In genomic region chr9:121690200-121690651, GRCm38 (mm10) we compare ENCODE assay signal across 12 mouse cellular contexts. TPM values are rescaled to one million over a fixed set of nuclear protein-coding genes. Genes with fewer than 3 reads are reported as not detected.
DNase-seq lines count a peak whose midpoint lies in the region; ATAC-seq lines count a peak whose summit lies in the region.
"Had no signal": no experiment of that assay in that cellular context is flagged by ENCODE, and none has a peak within 500 bp of the region (broad histone marks: within the 10 kb centered on the region; RNA-seq: fewer than 3 reads in every experiment).

No protein-coding gene starts in this region.

- no peak overlapping the region for H3K4me3 ChIP-seq in embryonic facial prominence, embryonic 11.5 days (ENCODE audit: low read depth, low read length)
- H3K4me3 ChIP-seq in embryonic facial prominence, embryonic 10.5 days, result no peak overlapping the region
- no peak overlapping the region for H3K4me3 ChIP-seq in hindbrain, embryonic 14.5 days (replicated peaks; ENCODE audit: low read length)
- H3K4me3 ChIP-seq in midbrain, embryonic 11.5 days (ENCODE audit: low read depth, low read length), result no peak overlapping the region
- H3K4me3 ChIP-seq: erythroblast, embryonic 14.5 days; limb, embryonic 12.5 days had no signal

- no peaks in the 10 kb centered on the region for H3K36me3 ChIP-seq in embryonic facial prominence, embryonic 11.5 days (replicated peaks; ENCODE audit: control insufficient read depth, insufficient read depth, low read depth, low read length)
- H3K36me3 ChIP-seq in embryonic facial prominence, embryonic 10.5 days (replicated peaks), result peaks cover 86% of the 10 kb centered on the region
- H3K36me3 ChIP-seq in hindbrain, embryonic 14.5 days (replicated peaks; ENCODE audit: control insufficient read depth, insufficient read depth), result peaks cover 67% of the 10 kb centered on the region
- H3K36me3 ChIP-seq in midbrain, embryonic 11.5 days (ENCODE audit: control insufficient read depth, insufficient read depth, low read length), result peaks cover 6% of the 10 kb centered on the region; the same call in 1 of the 2 replicates

- 59% methylated on average over 15 of the region's 15 CpGs for WGBS in embryonic facial prominence, embryonic 11.5 days
- 75% methylated on average over 15 of the region's 15 CpGs for WGBS in embryonic facial prominence, embryonic 10.5 days
- 16% methylated on average over 15 of the region's 15 CpGs for WGBS in hindbrain, embryonic 14.5 days
- 53% methylated on average over 15 of the region's 15 CpGs for WGBS in midbrain, embryonic 11.5 days

- no peak overlapping the region for H3K9ac ChIP-seq in embryonic facial prominence, embryonic 11.5 days (replicated peaks; ENCODE audit: low read length)
- peak overlapping the region; percentile 9; the same call in 1 of the 2 replicates for H3K9ac ChIP-seq in hindbrain, embryonic 14.5 days
- no peak overlapping the region for H3K9ac ChIP-seq in midbrain, embryonic 11.5 days (ENCODE audit: low read length)
- H3K9ac ChIP-seq: limb, embryonic 12.5 days had no signal

- H3K27me3 ChIP-seq in embryonic facial prominence, embryonic 11.5 days (ENCODE audit: control insufficient read depth, insufficient read depth, low read length), result no peaks in the 10 kb centered on the region
- H3K27me3 ChIP-seq in embryonic facial prominence, embryonic 10.5 days (replicated peaks; ENCODE audit: low read depth, poor library complexity, severe bottlenecking), result no peaks in the 10 kb centered on the region
- H3K27me3 ChIP-seq in hindbrain, embryonic 14.5 days (ENCODE audit: control insufficient read depth, insufficient read depth, low read length), result no peaks in the 10 kb centered on the region
- H3K27me3 ChIP-seq in midbrain, embryonic 11.5 days (ENCODE audit: control insufficient read depth, insufficient read depth, low read length), result no peaks in the 10 kb centered on the region
- H3K27me3 ChIP-seq: limb, embryonic 12.5 days had no signal

- no peak overlapping the region for H3K4me2 ChIP-seq in embryonic facial prominence, embryonic 11.5 days (ENCODE audit: low read depth, low read length)
- peak overlapping the region; percentile 45 for H3K4me2 ChIP-seq in hindbrain, embryonic 14.5 days (replicated peaks)
- H3K4me2 ChIP-seq in midbrain, embryonic 11.5 days, result peak overlapping the region; percentile 19; the same call in 1 of the 2 replicates
- H3K4me2 ChIP-seq: limb, embryonic 12.5 days had no signal

- H3K9me3 ChIP-seq in embryonic facial prominence, embryonic 11.5 days (replicated peaks; ENCODE audit: control insufficient read depth, low read length), result no peaks in the 10 kb centered on the region
- H3K9me3 ChIP-seq in embryonic facial prominence, embryonic 10.5 days, result no peaks in the 10 kb centered on the region
- H3K9me3 ChIP-seq in hindbrain, embryonic 14.5 days (ENCODE audit: control insufficient read depth, low read length), result no peaks in the 10 kb centered on the region
- H3K9me3 ChIP-seq in midbrain, embryonic 11.5 days (ENCODE audit: control insufficient read depth, low read length), result no peaks in the 10 kb centered on the region
- H3K9me3 ChIP-seq: limb, embryonic 12.5 days had no signal

- DNase-seq in embryonic facial prominence, embryonic 11.5 days (ENCODE audit: low spot score), result no peak
- DNase-seq in embryonic facial prominence, embryonic 10.5 days (ENCODE audit: low spot score), result no peak
- peak; percentile 81 for DNase-seq in hindbrain, embryonic 14.5 days (ENCODE audit: low spot score)
- no peak for DNase-seq in midbrain, embryonic 11.5 days (ENCODE audit: low spot score, missing footprints)
- peak; percentile 43 for DNase-seq in right cerebral cortex, postnatal 14 days
- no peak for DNase-seq in urinary bladder, postnatal 25 days (ENCODE audit: low spot score)
- no peak for DNase-seq in heart, adult 11 months
- DNase-seq in adrenal gland, postnatal 10 days, result no peak
- DNase-seq: lung, postnatal 36 days had no signal

- H3K4me1 ChIP-seq in embryonic facial prominence, embryonic 11.5 days (ENCODE audit: control insufficient read depth, insufficient read depth, low read length), result no peaks in the 10 kb centered on the region
- H3K4me1 ChIP-seq in embryonic facial prominence, embryonic 10.5 days, result 0 out of 2 replicates have a peak, but pooled peaks cover 5% of the 10 kb centered on the region
- peaks cover 25% of the 10 kb centered on the region for H3K4me1 ChIP-seq in hindbrain, embryonic 14.5 days (replicated peaks; ENCODE audit: control insufficient read depth, insufficient read depth, low read length)
- H3K4me1 ChIP-seq in midbrain, embryonic 11.5 days (ENCODE audit: control insufficient read depth, insufficient read depth, low read length), result peaks cover 18% of the 10 kb centered on the region
- H3K4me1 ChIP-seq: limb, embryonic 12.5 days had no signal

- peak; percentile 54; the same call in 1 of the 2 replicates for ATAC-seq in embryonic facial prominence, embryonic 11.5 days (replicated peaks; ENCODE audit: insufficient number of reproducible peaks, low FRiP score, low TSS enrichment, low read depth)
- peak; percentile 90 for ATAC-seq in hindbrain, embryonic 14.5 days (ENCODE audit: low FRiP score)
- peak; percentile 87 for ATAC-seq in midbrain, embryonic 11.5 days (ENCODE audit: low FRiP score)

- H3K27ac ChIP-seq in embryonic facial prominence, embryonic 11.5 days (replicated peaks; ENCODE audit: low read depth, low read length), result no peak overlapping the region
- no peak overlapping the region for H3K27ac ChIP-seq in embryonic facial prominence, embryonic 10.5 days (replicated peaks)
- H3K27ac ChIP-seq in hindbrain, embryonic 14.5 days, result peak overlapping the region; percentile 84
- peak overlapping the region; percentile 58 for H3K27ac ChIP-seq in midbrain, embryonic 11.5 days (ENCODE audit: low read depth, low read length)
- H3K27ac ChIP-seq: limb, embryonic 12.5 days had no signal

RNA-seq across cellular contexts. Expression of gene Sec22c, which starts 15.1 kb away (rescaled TPM):
- 11.6 and 12.3 TPM in 2 replicates for polyA plus RNA-seq in embryonic facial prominence, embryonic 11.5 days (2014; fragmentation: Nextera tagmentation; extraction: Ambion mirVana)
- 14.9 and 17.8 TPM in 2 replicates for polyA plus RNA-seq in embryonic facial prominence, embryonic 10.5 days (2016; fragmentation: Nextera tagmentation; extraction: Ambion mirVana)
- polyA plus RNA-seq in hindbrain, embryonic 14.5 days (2014; fragmentation: Nextera tagmentation; extraction: Ambion mirVana), result 21.6 and 26.5 TPM in 2 replicates
- 16.9 and 18.2 TPM in 2 replicates for polyA plus RNA-seq in midbrain, embryonic 11.5 days (2014; fragmentation: Nextera tagmentation; extraction: Ambion mirVana)
- 1 to 10 TPM; 5.4 to 5.8 TPM for total RNA-seq in adrenal gland, postnatal 10 days (2021)

RNA-seq across cellular contexts. Expression of gene Ss18l2, which starts 19.9 kb away (rescaled TPM):
- polyA plus RNA-seq in embryonic facial prominence, embryonic 11.5 days (2014; fragmentation: Nextera tagmentation; extraction: Ambion mirVana), result 96.0 and 109 TPM in 2 replicates
- 91.0 and 92.4 TPM in 2 replicates for polyA plus RNA-seq in embryonic facial prominence, embryonic 10.5 days (2016; fragmentation: Nextera tagmentation; extraction: Ambion mirVana)
- polyA plus RNA-seq in hindbrain, embryonic 14.5 days (2014; fragmentation: Nextera tagmentation; extraction: Ambion mirVana), result 171 and 213 TPM in 2 replicates
- polyA plus RNA-seq in midbrain, embryonic 11.5 days (2014; fragmentation: Nextera tagmentation; extraction: Ambion mirVana), result 100 and 106 TPM in 2 replicates
- total RNA-seq in adrenal gland, postnatal 10 days (2021), result 10 to 100 TPM; 51.5 to 60.9 TPM

RNA-seq across cellular contexts. Expression of gene Nktr, which starts 28.7 kb away (rescaled TPM):
- 59.7 and 61.2 TPM in 2 replicates for polyA plus RNA-seq in embryonic facial prominence, embryonic 11.5 days (2014; fragmentation: Nextera tagmentation; extraction: Ambion mirVana)
- 61.2 and 62.9 TPM in 2 replicates for polyA plus RNA-seq in embryonic facial prominence, embryonic 10.5 days (2016; fragmentation: Nextera tagmentation; extraction: Ambion mirVana)
- polyA plus RNA-seq in hindbrain, embryonic 14.5 days (2014; fragmentation: Nextera tagmentation; extraction: Ambion mirVana), result 56.2 and 64.1 TPM in 2 replicates
- 61.6 and 70.4 TPM in 2 replicates for polyA plus RNA-seq in midbrain, embryonic 11.5 days (2014; fragmentation: Nextera tagmentation; extraction: Ambion mirVana)
- 10 to 100 TPM; 55.1 to 98.4 TPM for total RNA-seq in adrenal gland, postnatal 10 days (2021)

RNA-seq across cellular contexts. Expression of gene Vipr1, which starts 47.7 kb away (rescaled TPM):
- polyA plus RNA-seq in embryonic facial prominence, embryonic 11.5 days (2014; fragmentation: Nextera tagmentation; extraction: Ambion mirVana), result 0.08 and 0.57 TPM in 2 replicates
- 0.16 and 0.33 TPM in 2 replicates for polyA plus RNA-seq in embryonic facial prominence, embryonic 10.5 days (2016; fragmentation: Nextera tagmentation; extraction: Ambion mirVana)
- polyA plus RNA-seq in hindbrain, embryonic 14.5 days (2014; fragmentation: Nextera tagmentation; extraction: Ambion mirVana), result 0.40 and 0.59 TPM in 2 replicates
- 0.41 and 0.44 TPM in 2 replicates for polyA plus RNA-seq in midbrain, embryonic 11.5 days (2014; fragmentation: Nextera tagmentation; extraction: Ambion mirVana)
- total RNA-seq in adrenal gland, postnatal 10 days (2021), result 1 to 10 TPM; 2.8 to 5.2 TPM
- polyA plus RNA-seq: erythroblast, embryonic 14.5 days had no signal

RNA-seq across cellular contexts. Expression of gene Lyzl4, which starts 48.3 kb away (rescaled TPM):
- polyA plus RNA-seq in embryonic facial prominence, embryonic 11.5 days (2014; fragmentation: Nextera tagmentation; extraction: Ambion mirVana), result not detected in 2 replicates
- not detected in 2 replicates for polyA plus RNA-seq in embryonic facial prominence, embryonic 10.5 days (2016; fragmentation: Nextera tagmentation; extraction: Ambion mirVana)
- 0.22 and 0.32 TPM in 2 replicates for polyA plus RNA-seq in hindbrain, embryonic 14.5 days (2014; fragmentation: Nextera tagmentation; extraction: Ambion mirVana)
- polyA plus RNA-seq in midbrain, embryonic 11.5 days (2014; fragmentation: Nextera tagmentation; extraction: Ambion mirVana), result 0.22 TPM in 1 of 2 replicates, not detected in the other
- under 1 TPM in 1 of 2 experiments, not detected in 1; 0.48 TPM for total RNA-seq in adrenal gland, postnatal 10 days (2021)
- total RNA-seq: hematopoietic stem cell, adult 5-6 weeks had no signal
- polyA plus RNA-seq: erythroblast, embryonic 14.5 days; limb, embryonic 12.5 days had no signal

Comparison
In these comparisons a context has a peak if more than half of its experiments do, and no peak if none do; other contexts are left out.
1. DNase-seq: peak in hindbrain, embryonic 14.5 days (single experiment) and right cerebral cortex, postnatal 14 days (single experiment); none in embryonic facial prominence, embryonic 11.5 days (single experiment), embryonic facial prominence, embryonic 10.5 days (single experiment), midbrain, embryonic 11.5 days (single experiment), urinary bladder, postnatal 25 days (single experiment), heart, adult 11 months (single experiment) and adrenal gland, postnatal 10 days (single experiment).
2. H3K27ac ChIP-seq: peak in hindbrain, embryonic 14.5 days (single experiment) and midbrain, embryonic 11.5 days (single experiment); none in embryonic facial prominence, embryonic 11.5 days (single experiment) and embryonic facial prominence, embryonic 10.5 days (single experiment).
3. Peak in every context shown above with its lines, with median percentiles within 50 percentile points of each other: ATAC-seq.